Mouse (Mus musculus) kidney, adult 2 months (tissue): Measurements from ENCODE around the gene Gm45716.

Source experiments
- CTCF ChIP-seq: fragments of 200-500 bp; conservative IDR thresholded peaks from 2 replicates; pipeline ENCODE4 v1.5.1; 2011; ENCODE audit warnings: low read depth, mild to moderate bottlenecking, control low read depth, low read length, moderate library complexity, mixed read lengths; ENCODE audit not compliant: insufficient read depth, insufficient read length
- POLR2A ChIP-seq: fragments of 200-500 bp; IDR thresholded peaks from one replicate; pipeline ENCODE4 v1.6.1; 2011; ENCODE audit warnings: low read depth, low read length, control low read depth

GRCm38 (mm10) chr11:90231631-90232030 is 44.1 kb downstream of the Gm45716 start:
- no peak for TF ChIP-seq CTCF
- TF ChIP-seq POLR2A = no peak
